Mouse (Mus musculus) lung, adult 2 months (tissue): Measurements from ENCODE around the gene Tlk2.

Source experiments
- CTCF ChIP-seq: fragments of 200-500 bp; IDR thresholded peaks from 2 replicates; pipeline ENCODE4 v1.5.1; 2011; ENCODE audit warnings: mild to moderate bottlenecking, low read length, control low read depth; ENCODE audit not compliant: insufficient read depth
- POLR2A ChIP-seq: fragments of 200-500 bp; IDR thresholded peaks from 2 replicates; pipeline ENCODE4 v1.6.1; 2011; ENCODE audit warnings: low read depth, mild to moderate bottlenecking, control low read depth, low read length, borderline replicate concordance; ENCODE audit errors: extremely low read depth

DNA sequence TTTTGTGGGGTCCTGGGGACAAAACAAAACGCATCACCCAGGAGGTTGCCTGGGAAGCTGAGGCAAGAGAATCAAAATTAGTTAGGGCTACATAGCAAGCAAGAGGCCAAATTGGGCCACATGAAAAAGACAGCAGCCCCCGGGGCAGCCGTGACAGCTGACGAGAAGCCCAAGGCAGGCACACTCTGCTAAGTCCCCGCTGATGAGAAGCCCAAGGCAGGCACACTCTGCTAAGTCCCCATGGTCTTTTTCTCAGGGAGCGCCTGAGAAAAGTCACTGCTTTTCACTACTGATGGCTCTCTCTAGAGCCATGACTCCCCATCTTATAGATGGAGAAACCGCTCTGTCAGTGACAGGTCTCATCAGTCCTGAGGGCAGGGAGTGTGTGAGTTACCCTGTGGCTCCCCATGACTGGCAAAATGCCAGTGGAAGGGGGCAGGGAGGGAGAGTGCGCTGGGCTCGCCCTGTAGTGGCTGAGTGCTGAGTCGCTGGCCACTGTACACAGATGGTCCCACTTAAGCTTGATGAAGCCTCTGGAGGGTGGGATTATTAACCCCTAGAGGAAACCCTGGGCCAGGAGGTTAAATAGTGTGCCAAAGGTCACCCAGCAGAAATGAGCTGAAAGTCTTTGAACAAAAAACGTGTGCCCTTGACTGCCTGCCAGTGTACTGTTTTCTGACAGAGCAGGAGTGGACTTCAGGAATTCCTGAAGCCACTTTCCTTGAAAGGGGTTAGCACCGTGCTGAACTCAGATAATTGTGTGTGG, 25.4 kb upstream of the Tlk2 start:
- TF ChIP-seq CTCF = no peak
- no peak for TF ChIP-seq POLR2A
